Mouse (Mus musculus) B cell, adult 2 months (primary cell): ENCODE measurements around the gene Them7.
A peak's percentile ranks its signal among the peaks of the same experiment; 100 is the strongest.

Source experiments
- DNase-seq, 2 experiments: peaks; one replicate each; pipeline ENCODE4 v3.0.0; 2022

Gene Them7

DNA sequence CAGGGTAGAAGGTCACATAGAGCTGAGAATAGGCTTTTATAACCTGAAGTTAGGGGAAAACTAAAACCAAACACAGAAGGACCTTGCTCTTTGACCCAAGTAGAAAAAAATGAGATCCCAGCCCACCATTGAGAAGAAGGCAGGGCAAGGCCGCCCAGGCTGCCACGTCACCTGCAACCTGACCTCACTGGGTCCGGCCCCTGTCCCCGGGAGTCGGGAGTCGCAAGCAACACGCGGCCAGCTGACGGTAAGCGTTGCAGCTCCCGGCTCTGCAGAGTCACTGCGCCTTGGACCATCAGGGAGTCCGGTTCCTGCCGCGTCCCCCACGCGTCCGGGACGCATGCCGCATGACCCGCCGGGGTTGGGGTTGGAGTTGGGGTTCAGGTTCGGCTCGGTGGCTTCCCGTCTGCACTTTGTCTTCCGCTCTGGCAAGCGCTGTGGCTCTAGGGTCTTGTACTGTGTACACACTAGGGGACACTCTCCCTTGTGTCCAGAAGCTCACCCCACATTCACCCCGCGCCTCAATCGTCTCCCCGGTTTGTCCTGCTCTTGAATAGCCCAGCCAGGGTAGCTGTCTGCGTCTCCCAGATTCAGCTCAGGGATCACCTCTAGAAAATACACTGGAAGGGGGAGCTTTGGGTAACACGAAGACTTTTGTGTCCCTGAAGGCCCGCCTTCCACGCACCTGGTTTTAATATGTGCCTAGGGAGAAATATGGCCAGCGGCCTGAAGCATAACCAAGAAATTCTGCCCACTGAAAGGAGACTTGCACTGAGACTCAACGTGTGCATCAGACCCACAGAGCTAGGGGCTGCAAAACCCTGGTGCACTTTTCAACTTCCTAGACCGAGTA, at the start of gene Them7:
Gene Them7, plus strand, starts transcription at position 187 of the 853 bp plus-strand sequence.
- no peak for DNase-seq

DNA sequence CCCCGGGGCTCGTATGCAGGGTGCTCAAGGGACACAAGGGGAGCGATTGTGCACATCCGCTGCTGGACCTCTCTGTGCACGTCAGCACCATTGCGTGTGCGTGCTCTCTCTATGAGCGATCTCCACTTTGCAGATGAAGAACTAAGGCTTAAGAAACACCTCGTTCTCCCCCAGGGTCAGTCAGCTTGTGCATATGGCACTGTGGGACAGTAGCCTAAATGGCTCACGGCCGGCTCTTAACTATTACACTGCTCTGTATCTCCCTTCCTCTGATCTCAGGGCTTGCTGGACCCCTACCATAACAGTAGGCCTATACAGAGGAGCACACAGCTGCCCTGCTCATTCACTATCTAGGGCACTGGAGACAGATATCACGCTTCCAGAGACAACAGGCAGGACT, 45.2 kb upstream of the Them7 start:
- DNase-seq: no peak

DNA sequence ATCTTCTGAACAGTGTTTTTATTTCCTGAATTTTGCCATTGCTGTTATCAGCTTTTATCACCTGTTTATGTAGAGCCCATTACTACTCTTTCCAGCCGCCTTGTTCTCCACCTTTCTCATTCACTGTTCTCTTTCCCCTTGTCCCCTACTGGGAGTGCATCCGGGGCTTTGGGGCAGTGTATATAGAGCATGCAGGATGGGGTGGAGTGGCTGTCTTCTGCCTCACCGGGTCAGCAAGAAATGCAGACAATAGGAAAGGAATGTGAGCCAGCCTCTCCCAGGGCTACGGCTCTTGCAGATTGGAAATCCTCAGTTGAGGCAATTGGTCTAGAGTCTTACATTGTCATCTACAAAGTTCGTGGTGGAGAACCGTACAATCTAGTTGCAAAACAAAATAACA, 41.6 kb upstream of the Them7 start:
- no peak for DNase-seq

DNA sequence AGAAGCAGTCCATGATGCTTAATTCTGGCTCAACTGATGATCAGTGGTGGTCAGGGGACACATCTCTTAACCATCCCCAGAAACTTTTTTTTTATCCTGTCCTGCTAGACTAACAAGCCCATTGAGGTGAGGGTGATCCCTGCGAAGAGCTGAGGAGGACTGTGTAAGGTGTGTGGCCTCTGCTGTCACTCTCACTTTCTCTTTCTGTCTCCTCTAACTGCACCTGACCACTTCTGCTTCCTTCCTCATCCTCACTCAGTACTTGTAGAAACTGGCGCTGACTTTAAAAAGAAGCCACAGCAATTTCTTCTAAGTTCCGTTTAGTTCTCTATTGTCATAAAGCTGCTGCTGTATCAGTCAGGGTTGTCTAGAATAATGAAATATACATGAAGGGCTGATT, 39.0 kb upstream of the Them7 start:
- DNase-seq: no peak

DNA sequence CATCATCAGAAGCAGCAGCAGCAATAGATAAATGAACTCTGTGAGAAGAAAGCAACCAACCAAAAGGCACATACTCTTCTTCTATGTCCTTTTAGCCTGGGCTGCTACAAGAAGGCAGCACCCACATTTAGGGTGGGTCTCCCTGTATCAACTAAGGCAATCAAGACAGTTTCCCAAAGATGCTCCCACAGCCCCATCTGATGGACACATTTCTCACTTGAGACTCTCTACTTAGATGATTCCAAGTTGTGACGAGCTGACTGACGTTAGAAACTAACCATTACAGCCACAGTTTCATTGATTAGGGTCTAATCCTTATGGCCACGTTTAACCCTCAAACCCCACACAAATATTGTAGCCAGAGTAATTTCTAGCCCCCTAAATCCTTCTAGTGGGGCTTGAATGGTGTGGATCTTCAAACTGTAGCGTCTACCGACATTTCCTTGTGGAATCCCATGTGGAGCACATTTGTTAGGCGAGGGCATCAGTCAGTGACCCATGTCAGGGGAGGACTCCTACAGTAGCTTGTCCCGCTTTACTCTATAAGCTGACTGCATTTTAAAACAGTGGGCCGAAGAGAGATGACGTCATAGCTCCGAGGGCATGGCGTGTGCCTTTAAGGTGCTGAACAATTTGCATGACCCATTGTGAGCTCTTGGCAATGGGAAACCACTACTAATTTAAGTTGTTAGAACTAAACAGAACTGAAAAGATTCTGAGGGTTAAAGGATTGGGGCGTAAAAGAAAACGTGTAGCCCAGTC, 38.2 kb upstream of the Them7 start:
- no peak for DNase-seq

DNA sequence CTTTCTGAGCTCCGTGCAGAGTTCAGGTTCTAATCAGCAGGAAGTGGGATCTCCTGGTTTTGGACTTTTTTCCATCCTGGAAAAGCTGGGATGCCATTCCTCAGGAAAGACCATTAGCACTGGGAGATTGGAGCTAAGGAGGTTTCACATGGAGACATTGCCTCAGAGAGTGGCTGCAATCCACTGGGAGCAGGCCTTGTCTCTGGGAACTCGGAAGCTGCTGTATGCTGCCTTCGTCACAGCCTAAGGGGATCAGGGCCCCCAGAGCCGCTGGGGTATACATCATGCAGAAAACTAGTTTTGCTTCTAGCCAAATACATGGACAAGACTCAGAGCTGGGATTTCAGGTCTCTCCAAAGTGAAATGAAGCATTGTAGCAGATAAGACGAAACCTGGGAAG, 37.5 kb upstream of the Them7 start:
- no peak for DNase-seq

DNA sequence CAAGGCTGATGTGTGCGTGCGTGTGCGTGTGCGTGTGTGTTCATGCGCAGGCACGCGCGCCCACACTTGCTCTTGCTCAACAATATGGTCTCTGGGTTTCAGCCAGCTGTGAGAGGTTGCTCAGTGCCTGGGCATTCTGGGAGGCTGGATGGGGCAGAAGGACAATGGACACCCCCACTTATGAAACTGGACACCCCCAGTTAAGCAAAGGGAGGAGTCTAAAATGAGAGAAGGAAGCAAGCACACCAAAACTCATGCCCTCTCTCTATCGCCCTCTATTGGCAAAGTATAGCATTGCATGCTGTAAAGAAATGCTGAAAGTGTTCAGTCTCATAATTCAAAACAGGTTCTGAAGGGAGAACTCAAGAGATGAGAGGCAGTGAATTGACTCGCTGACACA, 35.9 kb upstream of the Them7 start:
- peak; percentile 2 to 3 for DNase-seq

DNA sequence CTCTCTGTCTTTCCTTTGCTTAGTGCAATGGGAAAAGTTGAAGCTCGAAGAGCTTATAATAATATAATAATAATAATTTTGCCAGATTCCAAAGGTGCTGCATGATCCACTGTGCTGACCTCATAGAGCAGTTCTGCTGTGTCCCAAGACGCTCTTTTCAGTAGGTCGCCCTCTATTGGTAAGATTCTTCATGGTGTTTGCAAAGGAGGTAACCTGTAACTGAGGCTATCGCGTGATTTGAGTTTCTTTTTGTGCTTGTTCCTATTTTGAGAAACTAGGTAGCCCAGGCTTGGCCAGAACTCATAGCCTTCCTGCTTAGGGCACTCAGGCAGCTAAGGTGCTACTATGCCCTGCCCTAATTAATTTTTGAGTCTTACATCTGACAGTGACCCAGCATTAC, 34.8 kb upstream of the Them7 start:
- DNase-seq: peak in 1 of 2 experiments; percentile 1

DNA sequence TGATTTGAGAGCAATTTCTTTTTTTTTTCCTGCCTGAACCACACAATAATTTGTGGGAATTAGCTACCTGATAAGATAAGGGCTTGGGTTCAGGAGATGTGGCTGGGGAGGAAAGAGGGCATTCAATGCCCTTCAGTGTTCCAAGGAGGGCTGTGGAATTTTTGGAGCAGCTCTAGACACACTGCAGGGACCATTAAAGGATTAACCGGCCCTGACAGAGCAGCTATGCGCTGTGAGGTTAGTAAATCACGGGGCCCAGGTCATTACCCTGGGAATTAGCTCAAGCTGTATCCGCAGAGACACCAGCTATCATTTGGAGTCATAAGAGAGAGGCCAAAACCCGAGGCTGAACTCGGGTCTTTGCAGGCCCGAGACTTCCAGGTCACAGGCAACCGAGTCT, 24.0 kb upstream of the Them7 start:
- no peak for DNase-seq

DNA sequence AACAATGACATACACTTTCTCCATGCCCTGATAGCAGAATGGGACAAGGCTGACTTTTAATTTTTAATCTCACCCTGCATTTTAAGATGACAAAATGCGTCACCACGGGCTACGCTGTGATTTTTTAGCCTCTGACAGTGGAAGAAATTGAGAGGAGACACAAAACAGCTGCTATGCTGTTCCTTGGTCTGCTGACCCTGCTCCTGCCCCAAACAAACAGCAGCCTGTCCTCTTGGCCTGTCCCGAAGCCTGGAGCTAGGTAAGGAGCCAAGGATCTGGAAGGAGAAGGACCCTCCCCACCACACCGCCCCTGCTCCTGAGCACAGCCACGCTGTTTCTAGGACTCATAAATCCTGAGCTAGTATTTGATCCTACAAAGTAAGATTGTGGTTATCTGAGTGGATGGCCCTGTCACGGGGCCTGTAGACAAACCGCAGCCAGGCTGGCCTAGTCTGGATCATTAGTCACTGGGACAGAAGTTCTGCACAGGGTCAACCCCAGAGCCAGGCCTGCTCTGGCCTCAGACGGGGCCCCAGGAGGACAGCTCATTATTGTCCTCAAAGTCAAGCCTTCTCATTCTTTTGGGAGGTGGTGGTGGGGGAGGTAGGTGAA, 17.5 kb upstream of the Them7 start:
- DNase-seq: no peak

DNA sequence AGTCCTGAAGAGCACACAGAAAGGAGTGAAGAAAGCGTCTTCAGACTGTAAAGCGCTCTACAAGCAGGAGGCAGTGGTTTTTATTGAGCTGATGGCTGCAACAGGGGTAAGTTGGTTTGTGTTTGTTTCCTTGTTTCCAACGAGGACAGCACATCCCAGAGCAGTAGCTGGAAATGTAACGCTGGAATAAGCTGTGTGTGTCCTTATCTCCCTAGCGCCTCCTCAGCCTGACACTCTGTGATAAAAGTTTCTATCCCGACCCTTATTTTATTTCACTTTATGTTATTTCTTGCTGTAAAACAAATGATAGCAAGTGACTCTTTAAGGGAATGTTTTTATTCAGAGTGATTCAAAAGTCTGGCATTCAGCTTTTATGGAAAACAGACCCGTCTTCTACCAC, 11.3 kb upstream of the Them7 start:
- no peak for DNase-seq

DNA sequence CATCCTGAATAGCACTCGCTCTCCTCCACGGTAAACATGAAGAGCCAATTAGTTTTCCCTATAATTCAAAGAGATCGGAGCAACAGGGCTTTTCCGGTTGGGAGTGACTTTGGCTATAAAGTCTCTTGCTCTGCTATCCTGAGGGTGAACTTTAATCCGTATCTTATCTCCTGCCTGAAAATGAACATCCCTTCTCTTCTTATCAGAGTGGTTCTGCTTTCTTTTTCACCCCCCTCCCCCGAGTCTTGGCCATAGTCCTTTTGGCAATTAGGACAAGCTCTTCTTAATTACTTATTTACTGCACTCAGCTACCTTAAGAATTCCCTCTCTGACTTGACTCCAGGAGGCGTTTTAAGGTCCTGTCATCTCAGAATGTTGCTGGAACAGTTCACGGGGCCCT, 8.2 kb upstream of the Them7 start:
- DNase-seq: no peak

DNA sequence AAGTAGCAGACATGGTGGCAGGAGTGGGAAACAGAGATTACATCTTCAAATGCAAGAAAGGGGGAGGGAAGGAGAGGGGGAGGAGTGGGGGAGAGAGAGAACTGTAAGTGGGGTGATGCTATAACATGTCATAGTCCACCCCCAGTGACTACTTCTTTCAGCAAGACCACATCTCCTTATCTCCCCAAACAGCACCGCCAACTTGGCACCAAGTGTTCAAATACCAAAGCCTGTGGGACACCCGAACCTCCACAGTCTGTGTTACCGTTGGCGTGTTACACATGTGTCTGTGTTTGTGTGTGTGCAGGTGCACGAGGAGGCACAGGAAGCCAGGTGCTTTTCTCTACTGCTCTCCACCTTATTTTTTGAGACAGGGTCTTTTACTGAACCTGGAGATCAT, 4.9 kb upstream of the Them7 start:
- no peak for DNase-seq

DNA sequence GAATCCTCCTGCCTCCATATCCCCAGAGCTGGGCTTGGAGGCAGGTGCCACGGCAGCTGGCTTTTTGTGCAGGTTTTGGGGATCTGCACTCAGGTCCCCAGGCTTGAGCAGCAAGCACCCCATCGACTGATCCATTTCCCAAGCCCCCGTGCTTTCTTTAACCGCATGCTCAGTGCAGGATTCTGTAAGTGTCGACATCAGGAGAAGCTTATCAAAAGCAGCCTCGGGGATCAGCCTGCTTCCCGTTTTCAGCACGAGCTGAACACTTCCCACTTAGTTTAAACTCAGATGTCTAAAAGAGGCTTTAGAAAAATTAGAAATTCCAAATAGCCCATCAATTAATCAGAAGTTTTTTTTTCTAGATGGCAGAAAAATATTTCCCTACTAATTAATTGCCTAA, 4.5 kb upstream of the Them7 start:
- DNase-seq: no peak

DNA sequence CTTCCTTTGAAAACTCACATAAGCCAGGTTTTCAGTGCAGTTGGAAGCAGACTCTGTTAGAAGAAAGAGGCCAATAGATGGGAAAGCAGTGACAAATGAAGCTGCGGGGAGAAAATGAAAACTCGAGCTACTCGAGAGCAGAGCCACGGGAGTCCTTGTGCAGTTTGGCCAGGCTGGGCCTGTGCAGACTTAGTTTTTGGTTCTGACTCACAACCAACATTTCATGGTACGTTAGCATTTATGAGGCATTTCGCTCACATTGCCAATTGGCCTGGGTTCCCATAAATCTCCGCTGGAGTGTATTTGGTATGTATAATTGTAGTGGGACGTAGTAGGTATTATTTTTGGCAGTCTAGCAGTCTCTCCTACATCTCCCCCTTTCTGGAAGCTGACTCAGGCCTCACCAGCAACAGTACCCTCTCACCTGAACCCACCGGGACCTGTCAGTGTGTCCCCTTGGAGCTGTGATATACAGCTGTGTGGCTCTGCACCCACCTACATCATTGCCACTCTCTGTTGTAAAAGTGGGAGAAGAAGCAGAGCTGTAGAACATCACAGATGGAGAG, 3.3 kb upstream of the Them7 start:
- no peak for DNase-seq

DNA sequence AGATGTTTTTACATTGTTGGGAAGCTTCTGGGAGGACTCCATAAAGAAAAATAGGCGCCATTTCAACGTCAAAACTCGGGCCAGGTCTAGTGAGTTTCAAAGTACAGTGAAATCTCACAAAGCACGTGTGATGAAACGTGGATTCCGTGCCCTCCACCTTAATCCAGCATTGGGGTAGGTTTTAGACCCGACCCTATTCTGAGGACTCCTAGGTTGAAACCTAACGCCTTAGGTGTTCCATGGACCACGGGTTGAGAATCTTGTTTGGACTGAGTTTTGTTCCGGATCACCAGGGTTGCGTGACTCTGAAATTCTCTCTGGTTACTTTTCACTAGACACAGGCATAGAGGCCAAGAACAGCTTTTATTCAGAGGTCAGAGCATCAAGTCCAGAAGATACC, 514 bp upstream of the Them7 start:
- no peak for DNase-seq

DNA sequence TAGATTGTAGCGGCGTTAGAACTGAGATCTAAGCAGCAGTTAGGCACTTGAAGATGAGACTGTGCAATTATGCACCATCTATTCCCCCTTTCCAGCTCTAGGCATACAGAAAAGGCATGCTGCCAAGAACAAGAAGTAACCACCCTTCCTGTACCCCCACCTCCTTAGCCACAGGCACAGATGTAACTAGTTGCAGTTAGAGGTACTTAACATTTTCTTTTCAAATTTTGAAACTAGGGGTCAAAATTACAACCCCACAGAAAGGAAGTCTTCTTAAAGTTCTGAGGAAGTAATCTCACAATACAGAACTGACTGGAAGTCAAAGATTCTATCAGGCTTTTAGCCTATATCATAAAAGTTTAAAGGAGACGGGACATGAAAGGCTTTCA, 861 bp downstream of the Them7 start:
- no peak for DNase-seq

DNA sequence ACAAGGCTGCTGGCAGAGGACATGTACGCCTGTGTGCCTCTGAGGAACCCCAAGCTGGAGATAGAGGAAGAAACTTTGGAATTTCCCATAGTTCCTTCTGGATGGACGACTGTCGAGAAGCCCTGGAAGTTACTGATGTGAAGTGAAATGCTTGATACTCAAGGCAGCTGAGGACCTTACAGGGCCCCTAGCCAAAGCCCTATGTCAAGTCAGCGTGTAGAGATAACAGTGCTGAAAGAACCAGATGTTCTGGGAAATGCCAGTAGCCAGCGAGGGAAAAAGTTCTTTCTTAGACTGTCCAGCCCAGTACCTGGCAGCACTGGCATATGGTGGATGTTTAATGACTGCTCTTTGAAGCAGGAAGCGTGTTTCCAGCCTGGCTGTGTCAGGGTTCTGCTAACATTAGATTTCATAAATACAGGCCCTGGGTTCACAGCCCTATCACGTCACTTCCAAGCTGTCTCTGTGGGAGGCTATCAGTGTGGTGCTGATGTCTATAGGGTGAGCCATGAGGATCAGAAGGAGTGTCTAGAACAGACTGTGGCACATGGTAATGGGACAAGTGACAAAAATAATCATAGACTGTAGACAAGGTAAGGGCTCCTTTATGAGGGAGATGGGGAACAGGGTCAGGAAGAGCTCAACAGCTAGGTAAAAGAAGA, 2.3 kb downstream of the Them7 start:
- DNase-seq: no peak

DNA sequence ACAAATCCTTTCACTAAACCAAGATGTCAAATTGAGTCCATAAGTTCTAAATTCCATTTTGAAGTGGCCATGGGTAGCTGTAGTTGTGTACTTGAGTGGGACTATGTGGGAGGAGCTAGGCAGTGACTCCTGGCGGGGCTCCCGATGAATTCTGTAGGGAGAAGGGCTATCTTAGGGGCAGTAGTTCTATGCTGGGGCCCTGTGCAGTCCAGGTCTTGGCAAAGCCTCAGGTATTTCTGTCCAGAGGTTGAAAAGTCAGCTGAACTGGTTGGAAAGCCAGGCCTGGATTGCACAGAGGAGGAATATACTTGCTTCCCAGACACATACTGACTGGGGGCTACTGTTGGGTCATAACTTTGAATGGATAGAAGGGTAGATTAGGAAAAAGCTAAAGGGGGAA, 4.3 kb downstream of the Them7 start:
- no peak for DNase-seq

DNA sequence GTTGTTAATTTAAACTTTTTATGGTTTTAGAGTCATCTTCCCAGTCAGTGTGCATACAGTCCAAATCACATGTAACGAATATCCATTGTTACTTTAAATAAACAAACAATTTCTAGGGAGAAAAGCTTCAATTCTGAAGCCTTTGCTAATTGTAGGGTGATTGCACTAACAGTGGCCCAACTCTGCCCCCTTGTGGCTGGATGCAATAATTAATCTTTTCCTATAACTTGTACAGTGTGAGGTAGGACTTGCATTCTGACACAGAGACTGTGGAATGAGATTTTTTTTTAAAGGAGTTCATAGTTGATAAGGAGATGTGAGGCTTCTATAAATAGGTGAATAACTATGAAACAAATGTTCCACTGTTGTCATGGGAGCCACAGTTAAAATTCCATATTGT, 6.2 kb downstream of the Them7 start:
- DNase-seq: peak; percentile 53 to 57

DNA sequence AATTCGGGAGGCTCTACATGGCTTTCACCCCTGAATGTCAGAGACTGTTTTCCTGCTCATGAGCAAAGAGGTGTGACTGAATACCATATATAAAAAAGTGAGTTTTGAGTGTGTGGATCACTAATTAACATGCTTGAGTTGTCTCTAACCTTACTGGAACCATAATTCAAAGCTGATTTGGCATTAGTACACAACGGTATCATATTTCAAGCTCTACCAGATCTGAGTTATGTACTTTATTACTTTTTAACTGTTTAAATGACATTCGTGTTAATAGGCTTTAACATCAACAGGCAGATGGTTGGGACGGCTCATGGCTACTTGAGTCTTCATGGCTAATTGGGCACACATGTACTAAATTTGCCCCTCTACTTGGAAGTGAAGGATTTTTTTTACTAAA, 8.3 kb downstream of the Them7 start:
- DNase-seq: no peak

DNA sequence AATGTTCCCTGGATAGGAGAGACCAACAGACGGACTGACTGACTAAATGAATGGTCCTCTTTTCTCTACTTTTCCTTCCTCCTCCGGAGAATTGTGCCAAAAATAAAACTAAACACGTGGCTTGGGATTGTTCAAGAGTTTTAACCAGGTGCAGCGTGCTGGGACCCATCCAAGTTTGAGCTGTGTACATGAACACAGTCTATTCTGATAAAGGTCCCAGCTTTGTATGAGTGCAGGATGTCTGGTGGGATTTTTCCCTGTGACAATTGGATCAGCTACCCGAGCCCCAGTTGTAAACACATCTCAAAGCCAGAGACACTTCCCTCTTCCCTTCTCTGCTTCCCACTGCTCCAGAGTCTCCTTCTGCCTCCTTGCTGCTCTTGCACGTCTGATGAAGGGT, 10.2 kb downstream of the Them7 start:
- no peak for DNase-seq
